Mouse (Mus musculus): ENCODE measurements at regions not wholly inside any gene's neighbourhood (a gene's known extent, or its start where the extent isn't known, plus 50 kb on each side); places are given as distances from the start of the nearest gene placed in this dataset.
A peak's percentile ranks its signal among the peaks of the same experiment; 100 is the strongest.

- peak; percentile 58 for DNase-seq (ENCODE audit: low read depth, low spot score)
Observed at GRCm38 (mm10) chr5:115790436-115790835, 54.6 kb upstream of the Cit start.

All from telencephalon, adult 2 months (tissue).